ENCODE assay signal across 26 mouse cellular contexts in genomic region chr3:31220040-31220439, GRCm38 (mm10).
DNase-seq lines count a peak whose midpoint lies in the region; ATAC-seq and TF ChIP-seq lines count a peak whose summit lies in the region.
"Had no signal": no experiment of that assay in that cellular context is flagged by ENCODE, and none has a peak within 500 bp of the region (broad histone marks: within the 10 kb centered on the region; RNA-seq: fewer than 3 reads in every experiment).

No protein-coding gene starts in this region.

- no peak overlapping the region for H3K9ac ChIP-seq in lung, postnatal 0 days (replicated peaks; ENCODE audit: low read depth)
- H3K9ac ChIP-seq: forebrain, postnatal 0 days; heart, embryonic 12.5 days; heart, embryonic 15.5 days; hindbrain, embryonic 14.5 days had no signal

- H3K9me3 ChIP-seq in lung, postnatal 0 days (ENCODE audit: low read length), result no peaks in the 10 kb centered on the region
- H3K9me3 ChIP-seq: heart, embryonic 15.5 days had no signal

- 78% methylated on average over 4 of the region's 4 CpGs for WGBS in lung, postnatal 0 days

- TF ChIP-seq POLR2A in bone marrow macrophage, adult 2 months (IDR thresholded peaks at IDR 0.05; ENCODE audit: borderline replicate concordance, low read depth, low read length), result no peak
- no peak for TF ChIP-seq POLR2A in embryonic fibroblast, embryonic 13.5 days (IDR thresholded peaks at IDR 0.05; ENCODE audit: low read depth, low read length)

- TF ChIP-seq EP300 in lung, postnatal 0 days (IDR thresholded peaks at IDR 0.05), result no peak

- peaks cover 31% of the 10 kb centered on the region for H3K4me1 ChIP-seq in bone marrow macrophage, adult 2 months (ENCODE audit: control insufficient read depth, insufficient read depth, low read length)
- H3K4me1 ChIP-seq in embryonic fibroblast, embryonic 13.5 days (ENCODE audit: control insufficient read depth, insufficient read depth, low read length), result no peaks in the 10 kb centered on the region
- no peaks in the 10 kb centered on the region for H3K4me1 ChIP-seq in lung, postnatal 0 days (ENCODE audit: insufficient read depth, low read depth, low read length)
- H3K4me1 ChIP-seq: heart, embryonic 15.5 days had no signal

- no peak for DNase-seq in left cerebral cortex, adult 2 months (ENCODE audit: extremely low spot score in 1 of 2, low spot score in 2 of 2)
- no peak for DNase-seq in left cerebral cortex, postnatal 14 days (ENCODE audit: low spot score in 2 of 2)
- DNase-seq in testis, postnatal 14 days (ENCODE audit: low spot score), result peak; percentile 54
- DNase-seq in lung, postnatal 0 days (ENCODE audit: low spot score), result no peak
- no peak for DNase-seq in kidney, adult 9 months
- DNase-seq: adrenal gland, adult 8-10 months; adrenal gland, postnatal 25 days; cerebellum, adult 2 months; cerebellum, postnatal 10 days; cerebellum, postnatal 36 days; forebrain, postnatal 0 days; gastrocnemius, adult 2 months; gastrocnemius, postnatal 14 days; heart, adult 18-20 months; heart, postnatal 14 days; heart, postnatal 4 days had no signal

- peak overlapping the region; percentile 89 for H3K27ac ChIP-seq in left cerebral cortex, adult 2 months
- H3K27ac ChIP-seq in bone marrow macrophage, adult 2 months (ENCODE audit: insufficient read depth, low read depth, low read length), result peak overlapping the region; percentile 85
- H3K27ac ChIP-seq in embryonic fibroblast, embryonic 13.5 days (ENCODE audit: insufficient read depth, low read length), result peak overlapping the region; percentile 32; the same call in 1 of the 2 replicates
- H3K27ac ChIP-seq in lung, postnatal 0 days (ENCODE audit: low read length), result no peak overlapping the region
- H3K27ac ChIP-seq: gastrocnemius, adult 2 months; heart, embryonic 15.5 days; hindbrain, embryonic 14.5 days; hindbrain, postnatal 0 days had no signal

- no peak for ATAC-seq in lung, postnatal 0 days
- ATAC-seq: activated CD4-positive, CD25-positive, alpha-beta regulatory T cell, adult 4 months; CD4-positive, CD25-positive, alpha-beta regulatory T cell, adult 4 months; forebrain, embryonic 14.5 days; forebrain, postnatal 0 days; hindbrain, postnatal 0 days; inflammation-experienced regulatory T-cells, adult 6 months had no signal

- no peak for TF ChIP-seq CTCF in left cerebral cortex, adult 2 months (IDR thresholded peaks at IDR 0.05)
- TF ChIP-seq CTCF in bone marrow macrophage, adult 2 months (IDR thresholded peaks at IDR 0.05; ENCODE audit: low read depth, low read length), result no peak
- no peak for TF ChIP-seq CTCF in embryonic fibroblast, embryonic 13.5 days (IDR thresholded peaks at IDR 0.05; ENCODE audit: borderline replicate concordance, insufficient read depth, low read length)
- TF ChIP-seq CTCF in lung, postnatal 0 days (IDR thresholded peaks at IDR 0.05), result no peak

- H3K4me3 ChIP-seq in left cerebral cortex, adult 2 months, result no peak overlapping the region
- H3K4me3 ChIP-seq in bone marrow macrophage, adult 2 months (ENCODE audit: insufficient read depth, low read length), result no peak overlapping the region
- no peak overlapping the region for H3K4me3 ChIP-seq in embryonic fibroblast, embryonic 13.5 days (ENCODE audit: insufficient read depth, low read length)
- no peak overlapping the region for H3K4me3 ChIP-seq in lung, postnatal 0 days (ENCODE audit: low read depth, low read length)
- H3K4me3 ChIP-seq: gastrocnemius, adult 2 months; heart, embryonic 12.5 days; heart, embryonic 15.5 days had no signal

- no peaks in the 10 kb centered on the region for H3K36me3 ChIP-seq in lung, postnatal 0 days (ENCODE audit: insufficient read depth, low read length)
- H3K36me3 ChIP-seq: heart, embryonic 12.5 days; heart, embryonic 15.5 days had no signal

- H3K4me2 ChIP-seq in lung, postnatal 0 days (replicated peaks; ENCODE audit: low read depth, low read length), result no peak overlapping the region
- H3K4me2 ChIP-seq: heart, embryonic 12.5 days; heart, embryonic 15.5 days; hindbrain, embryonic 14.5 days had no signal

- intact Hi-C loops in left cerebral cortex, adult 2 months (cut with DNase I), result loop anchor here (2.0 kb wide), 1 partner anchor 89 kb away; no protein-coding TSS in a partner anchor
- intact Hi-C loops in left cerebral cortex, postnatal 14 days (cut with DNase I), result no loop called here

- no peaks in the 10 kb centered on the region for H3K27me3 ChIP-seq in lung, postnatal 0 days (replicated peaks; ENCODE audit: insufficient read depth, low read length)
- H3K27me3 ChIP-seq: heart, embryonic 15.5 days had no signal
